Mouse (Mus musculus) liver, adult 2 months (tissue): Measurements from ENCODE around the gene Lekr1. TPM values are rescaled to one million over a fixed set of nuclear protein-coding genes. Genes with fewer than 3 reads are reported as not detected.

Experiments
- DNase-seq: peaks from one replicate; pipeline ENCODE4 v3.0.0-alpha.2; 2011; ENCODE audit warnings: low read depth, low spot score; ENCODE audit errors: extremely low read depth
- H3K27ac ChIP-seq: fragments of 200-500 bp; replicated peaks from 2 replicates; pipeline ENCODE4 v1.5.1; 2012; ENCODE audit warnings: low read depth, mild to moderate bottlenecking, control low read depth, inconsistent platforms, low read length; ENCODE audit not compliant: insufficient read depth
- H3K27me3 ChIP-seq: fragments of 200-500 bp; 2 replicates; pipeline ENCODE4 v1.6.1; 2012; ENCODE audit warnings: mild to moderate bottlenecking, moderate library complexity, low read length, inconsistent platforms; ENCODE audit not compliant: control insufficient read depth, insufficient read depth
- H3K36me3 ChIP-seq: fragments of 200-500 bp; 2 replicates; pipeline ENCODE4 v1.6.1; 2012; ENCODE audit warnings: low read length, inconsistent platforms; ENCODE audit not compliant: control insufficient read depth, insufficient read depth
- H3K4me1 ChIP-seq: fragments of 200-500 bp; 2 replicates; pipeline ENCODE4 v1.6.1; 2011; ENCODE audit warnings: low read length; ENCODE audit not compliant: control insufficient read depth, insufficient read depth
- H3K4me3 ChIP-seq: fragments of 200-500 bp; 2 replicates; pipeline ENCODE4 v1.5.1; 2011; ENCODE audit warnings: low read depth, mild to moderate bottlenecking, control low read depth, low read length, moderate library complexity; ENCODE audit not compliant: insufficient read depth
- H3K79me2 ChIP-seq: fragments of 200-500 bp; 2 replicates; pipeline ENCODE4 v1.6.1; 2012; ENCODE audit warnings: inconsistent platforms, mild to moderate bottlenecking, low read length, moderate library complexity; ENCODE audit not compliant: control insufficient read depth, insufficient read depth
- H3K9ac ChIP-seq: fragments of 200-500 bp; 2 replicates; pipeline ENCODE4 v1.6.1; 2012; ENCODE audit warnings: low read depth, mild to moderate bottlenecking, control low read depth, inconsistent platforms, low read length
- CTCF ChIP-seq: fragments of 200-500 bp; IDR thresholded peaks from 2 replicates; pipeline ENCODE4 v1.5.1; 2011; ENCODE audit warnings: low read depth, low read length, control low read depth
- POLR2A ChIP-seq: fragments of 200-500 bp; IDR thresholded peaks from 2 replicates; pipeline ENCODE4 v1.6.1; 2011; ENCODE audit warnings: low read length, control low read depth; ENCODE audit not compliant: insufficient read depth; ENCODE audit errors: extremely low read depth
- WGBS: fragments of 180-500 bp; shearing (Covaris S2); methylation state at CpG from one replicate; pipeline ENCODE4 v1.1.7; 2018; 5-methylcytosine and 5-hydroxymethylcytosine counted together
- polyA plus RNA-seq: library from polyadenylated mRNA; depleted of rRNA; stranded (reverse); fragments of >200 nt; gene quantifications from 2 replicates; pipeline ENCODE4 v1.2.3, GENCODE M21; 2012
- total RNA-seq: library from RNA; depleted of rRNA; stranded (reverse); fragments of >200 nt; gene quantifications from 2 replicates; pipeline ENCODE4 v1.2.3, GENCODE M21; 2014

Gene Lekr1
- total and polyA plus RNA-seq, 2 experiments, result 0.09 TPM; not detected in 1

- no peak for TF ChIP-seq POLR2A
- Histone ChIP-seq H3K27ac (no peak overlapping the region), H3K9ac (no peak overlapping the region), H3K4me3 (no peak overlapping the region), H3K4me1 (0 out of 2 replicates have a peak, but pooled peaks cover 2% of the 10 kb centered on the region), H3K27me3 (0 out of 2 replicates have a peak, but pooled peaks cover 3% of the 10 kb centered on the region), H3K36me3 (no peaks in the 10 kb centered on the region), H3K79me2 (no peaks in the 10 kb centered on the region)
- no peak for DNase-seq
- 86% methylated on average over 7 of the region's 7 CpGs for WGBS
Observed at GRCm38 (mm10) chr3:65829943-65830483, 164.0 kb downstream of the Lekr1 start.

GRCm38 (mm10) chr3:65830801-65831200 is 164.8 kb downstream of the Lekr1 start:
- Histone ChIP-seq H3K4me1 (0 out of 2 replicates have a peak, but pooled peaks cover 2% of the 10 kb centered on the region), H3K27me3 (0 out of 2 replicates have a peak, but pooled peaks cover 3% of the 10 kb centered on the region), H3K79me2 (no peaks in the 10 kb centered on the region), H3K9ac (no peak overlapping the region), H3K4me3 (no peak overlapping the region), H3K27ac (no peak overlapping the region), H3K36me3 (no peaks in the 10 kb centered on the region)
- TF ChIP-seq CTCF (no peak), POLR2A (no peak)
- 39% methylated on average over 16 of the region's 16 CpGs for WGBS
- no peak for DNase-seq

- H3K27me3 ChIP-seq, result 0 out of 2 replicates have a peak, but pooled peaks cover 3% of the 10 kb centered on the region
- no peaks in the 10 kb centered on the region for H3K79me2 ChIP-seq
- H3K4me3 ChIP-seq, result no peak overlapping the region
- no peaks in the 10 kb centered on the region for H3K36me3 ChIP-seq
- H3K27ac ChIP-seq, result no peak overlapping the region
- H3K9ac ChIP-seq, result no peak overlapping the region
- WGBS, result 58% methylated on average over 7 of the region's 7 CpGs
- H3K4me1 ChIP-seq, result 0 out of 2 replicates have a peak, but pooled peaks cover 2% of the 10 kb centered on the region
- TF ChIP-seq CTCF (no peak), POLR2A (no peak)
- DNase-seq, result no peak
Observed at GRCm38 (mm10) chr3:65832398-65832797, 166.4 kb downstream of the Lekr1 start.

DNA sequence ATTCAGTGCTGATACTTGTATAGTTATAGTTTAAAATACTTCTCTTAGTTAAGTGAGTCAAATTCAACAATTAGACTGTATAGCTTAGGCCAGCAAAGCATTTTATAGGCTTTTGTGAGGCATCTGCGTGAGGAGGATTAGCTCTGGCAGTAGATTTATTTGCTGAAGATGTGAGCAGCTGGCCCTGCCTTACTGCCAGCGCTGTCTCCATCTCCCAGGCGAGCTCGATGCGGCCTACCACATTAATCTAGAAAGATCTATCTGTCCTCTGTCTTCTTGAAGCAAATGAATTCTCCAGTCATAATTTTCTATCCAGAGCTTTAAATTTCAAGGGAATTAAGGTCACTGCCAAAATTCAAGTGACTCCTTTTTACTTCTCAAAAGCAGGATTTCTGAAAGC is 170.4 kb downstream of the Lekr1 start:
- no peaks in the 10 kb centered on the region for H3K36me3 ChIP-seq
- H3K4me3 ChIP-seq, result no peak overlapping the region
- DNase-seq, result no peak
- no peak for TF ChIP-seq CTCF
- no peaks in the 10 kb centered on the region for H3K4me1 ChIP-seq
- no peak overlapping the region for H3K27ac ChIP-seq
- H3K9ac ChIP-seq, result no peak overlapping the region
- 94% methylated on average over 5 of the region's 5 CpGs for WGBS
- no peaks in the 10 kb centered on the region for H3K27me3 ChIP-seq
- no peaks in the 10 kb centered on the region for H3K79me2 ChIP-seq

GRCm38 (mm10) chr3:65839664-65840063 is 173.6 kb downstream of the Lekr1 start:
- H3K9ac ChIP-seq, result no peak overlapping the region
- H3K36me3 ChIP-seq, result no peaks in the 10 kb centered on the region
- H3K4me1 ChIP-seq, result peaks cover 10% of the 10 kb centered on the region
- no peaks in the 10 kb centered on the region for H3K79me2 ChIP-seq
- DNase-seq, result no peak
- H3K27ac ChIP-seq, result no peak overlapping the region
- no peak for TF ChIP-seq CTCF
- no peak for TF ChIP-seq POLR2A
- no peak overlapping the region for H3K4me3 ChIP-seq
- H3K27me3 ChIP-seq, result no peaks in the 10 kb centered on the region

DNA sequence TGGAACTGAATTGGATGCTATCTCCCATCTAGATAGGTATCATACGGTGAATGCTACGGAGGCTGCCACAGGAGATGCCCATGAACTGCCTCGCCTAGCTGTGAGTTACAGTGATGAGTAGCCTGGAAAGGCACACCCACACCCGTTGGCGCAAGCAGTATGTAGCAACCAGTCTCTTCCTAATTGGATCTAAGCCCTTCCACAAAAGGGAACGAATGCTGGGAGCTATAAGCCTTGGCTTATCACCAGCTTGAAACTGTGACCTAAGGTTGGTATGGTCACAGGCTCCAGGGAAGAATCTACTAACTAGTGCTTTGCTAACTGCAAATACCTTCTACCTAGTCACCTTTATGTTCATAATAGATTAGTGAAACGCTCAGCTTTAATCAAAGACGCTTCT is 175.1 kb downstream of the Lekr1 start:
- TF ChIP-seq POLR2A (no peak), CTCF (no peak)
- 88% methylated on average over 8 of the region's 8 CpGs for WGBS
- no peak for DNase-seq
- Histone ChIP-seq H3K27ac (no peak overlapping the region), H3K4me1 (peaks cover 12% of the 10 kb centered on the region), H3K4me3 (no peak overlapping the region), H3K36me3 (no peaks in the 10 kb centered on the region), H3K27me3 (no peaks in the 10 kb centered on the region), H3K79me2 (no peaks in the 10 kb centered on the region), H3K9ac (no peak overlapping the region)
